Mouse (Mus musculus): ENCODE measurements around the gene Nisch.

Nisch gene

GRCm38 (mm10) chr14:31189348-31189747 is 27.4 kb downstream of the Nisch start:
- no peak for DNase-seq

DNA sequence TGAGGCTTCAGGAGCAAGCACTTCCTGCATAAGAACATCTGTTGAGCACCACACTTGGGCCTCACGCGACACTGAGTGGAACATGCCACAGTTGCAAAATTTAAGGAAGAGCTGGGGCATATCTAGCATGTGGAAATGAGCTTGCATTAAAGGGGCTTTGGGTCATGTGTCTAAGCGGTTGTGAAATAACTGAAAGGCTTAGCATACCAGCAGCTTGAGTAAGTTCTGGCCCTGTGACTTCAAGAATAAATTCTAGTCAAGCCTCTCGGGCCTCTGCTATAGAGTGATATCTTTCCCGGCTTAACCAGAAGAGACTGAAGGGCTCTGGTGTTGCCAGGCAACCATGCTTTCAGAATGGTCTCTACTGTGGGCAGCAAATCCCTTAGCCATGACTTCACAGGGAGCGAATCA is 28.0 kb downstream of the Nisch start:
- peak; percentile 76 for DNase-seq

GRCm38 (mm10) chr14:31186656-31187055 is 30.1 kb downstream of the Nisch start:
- DNase-seq = peak; percentile 84

GRCm38 (mm10) chr14:31184195-31184594 is 32.6 kb downstream of the Nisch start:
- DNase-seq = no peak

DNA sequence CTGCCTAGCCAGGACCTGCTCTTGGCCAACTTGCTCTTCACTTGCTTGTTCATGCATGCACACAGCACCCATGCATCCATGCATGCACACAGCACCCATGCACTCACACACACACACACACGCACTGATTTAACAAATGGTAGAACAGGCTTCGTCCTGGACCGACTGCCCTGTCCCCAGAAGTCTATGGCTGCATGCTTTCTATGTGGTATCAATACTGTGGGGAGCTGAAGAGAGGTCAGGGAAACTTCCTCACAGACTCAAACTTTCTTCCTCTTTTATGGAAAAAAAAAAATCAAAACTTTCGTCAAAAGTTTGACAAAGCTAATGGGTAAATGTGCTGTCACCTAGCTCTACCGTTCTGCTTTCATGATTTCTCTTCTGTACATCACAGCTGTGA is 33.2 kb downstream of the Nisch start:
- no peak for DNase-seq

GRCm38 (mm10) chr14:31182786-31183290 is 33.9 kb downstream of the Nisch start:
- DNase-seq = peak; percentile 62

DNA sequence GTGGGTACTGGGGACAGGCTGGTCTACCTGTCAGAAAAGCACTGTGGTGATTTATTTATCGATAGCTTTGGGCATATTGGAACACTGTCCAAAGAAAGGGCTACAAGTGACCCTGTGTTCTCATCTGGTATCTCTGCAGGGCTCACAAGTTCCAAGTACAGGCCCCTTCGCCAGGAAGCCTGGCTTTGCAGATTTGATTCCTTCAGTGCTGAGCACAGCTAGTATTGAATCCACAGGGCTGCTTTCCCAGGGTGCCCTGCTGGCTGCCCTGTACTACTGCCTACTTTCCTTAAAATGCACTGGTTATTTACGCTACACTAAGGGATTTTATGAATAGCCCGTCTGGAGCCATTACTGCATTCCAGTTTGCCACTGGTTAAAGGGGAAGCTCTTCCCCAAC is 35.2 kb downstream of the Nisch start:
- no peak for DNase-seq

DNA sequence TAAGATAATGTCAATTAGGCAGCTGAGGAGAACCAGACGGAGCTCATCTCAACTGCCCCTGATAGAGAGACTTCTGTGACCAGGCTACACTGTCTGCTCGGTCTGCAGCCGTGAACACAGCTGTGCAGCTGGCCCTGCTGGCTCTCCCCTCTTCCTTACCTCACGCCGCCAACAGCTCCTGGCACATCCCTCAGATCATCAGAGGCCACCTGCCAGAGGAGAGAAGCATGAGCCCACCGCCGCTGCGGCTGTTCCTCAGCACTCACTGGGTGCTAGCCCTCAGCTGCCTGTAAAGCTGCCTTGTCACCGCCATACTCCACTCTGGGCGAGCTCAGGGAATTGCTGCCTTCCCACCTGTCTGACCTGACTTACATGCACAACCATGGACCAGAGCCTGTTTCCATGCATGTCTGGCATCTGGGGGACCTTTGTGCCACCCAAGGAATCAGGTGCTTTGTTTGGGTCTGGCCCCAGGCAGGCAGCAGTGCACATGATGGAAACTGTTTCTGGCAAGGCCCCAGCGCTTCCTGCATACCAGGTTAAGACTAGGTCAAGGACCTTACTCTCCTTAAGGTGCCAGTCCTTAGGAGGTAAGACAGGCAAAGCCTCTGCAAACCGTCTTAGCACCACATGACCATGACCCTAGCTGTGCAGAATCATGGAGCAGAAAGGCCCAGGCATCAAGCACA is 36.9 kb downstream of the Nisch start:
- DNase-seq = peak; percentile 42

DNA sequence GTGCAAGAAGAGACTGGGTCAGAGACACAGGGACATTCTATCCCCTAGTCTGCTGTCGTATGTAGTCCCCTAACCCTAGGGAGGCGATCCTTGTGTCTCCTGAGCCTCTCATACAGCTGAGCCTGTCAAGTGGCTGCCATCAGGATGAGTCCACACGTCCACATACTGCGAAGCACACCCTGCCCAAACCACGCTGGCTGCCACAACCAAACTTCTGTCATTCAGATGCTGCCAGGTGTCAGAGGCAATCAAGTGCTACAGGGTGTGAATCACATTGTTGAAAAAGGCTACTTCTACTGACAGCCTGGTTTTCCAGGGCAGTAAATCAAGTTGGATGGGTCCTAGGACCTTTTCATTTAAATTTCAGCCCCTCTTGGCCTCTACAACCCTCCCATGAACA is 39.0 kb downstream of the Nisch start:
- DNase-seq = no peak

- no peak for DNase-seq
Measured at GRCm38 (mm10) chr14:31177287-31177686, 39.5 kb downstream of the Nisch start.

DNA sequence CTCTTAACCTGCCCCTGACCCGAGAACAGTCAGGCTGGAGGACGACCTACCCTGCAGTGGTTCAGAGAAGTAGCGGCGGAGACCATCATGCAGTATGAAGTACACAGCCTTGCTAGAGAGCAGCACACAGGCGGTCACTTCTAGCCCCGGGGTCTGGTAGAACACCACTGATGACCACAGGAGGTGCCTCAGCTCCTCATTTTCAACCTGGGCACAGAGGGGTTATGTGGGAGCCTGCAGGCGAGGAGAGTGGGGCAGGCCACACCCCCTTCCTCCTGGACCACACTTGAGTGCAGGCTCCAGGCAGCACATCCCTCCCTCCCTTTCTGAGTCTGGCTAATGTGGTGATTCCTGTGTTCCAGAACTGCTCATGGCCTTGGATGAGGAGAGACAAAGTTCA is 43.2 kb downstream of the Nisch start:
- no peak for DNase-seq

DNA sequence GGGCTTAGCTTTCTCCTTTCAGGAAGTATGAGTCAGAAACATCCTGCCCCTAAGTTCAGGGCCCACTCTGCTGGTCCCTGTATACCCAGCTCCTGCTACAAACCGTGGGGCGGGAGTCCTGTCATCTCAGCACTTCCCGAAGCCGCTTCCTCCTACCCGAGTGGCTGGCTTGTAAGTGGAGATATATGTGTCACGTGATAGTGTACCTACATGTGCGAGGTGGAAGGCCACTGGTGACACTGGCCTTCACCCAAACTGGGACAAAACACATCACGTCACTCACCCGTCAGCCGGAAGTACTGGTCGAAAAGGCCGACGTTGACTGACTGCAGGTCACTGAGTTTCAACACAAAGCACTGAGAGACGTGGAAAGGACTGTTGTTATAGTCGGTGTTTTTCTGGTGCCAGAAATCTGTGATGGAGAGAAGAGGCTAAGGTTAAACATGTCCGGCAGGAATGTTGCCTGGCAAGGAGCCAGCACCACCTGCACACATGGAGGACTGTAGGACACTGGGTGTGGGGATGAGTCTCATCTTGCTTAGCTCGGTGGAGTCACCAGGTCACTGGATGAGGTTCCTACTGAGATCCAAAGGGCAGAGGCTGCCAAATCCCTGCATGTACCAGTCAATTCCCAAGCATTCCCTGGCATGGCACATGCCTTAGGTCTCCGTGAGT is 43.8 kb downstream of the Nisch start:
- DNase-seq = no peak

DNA sequence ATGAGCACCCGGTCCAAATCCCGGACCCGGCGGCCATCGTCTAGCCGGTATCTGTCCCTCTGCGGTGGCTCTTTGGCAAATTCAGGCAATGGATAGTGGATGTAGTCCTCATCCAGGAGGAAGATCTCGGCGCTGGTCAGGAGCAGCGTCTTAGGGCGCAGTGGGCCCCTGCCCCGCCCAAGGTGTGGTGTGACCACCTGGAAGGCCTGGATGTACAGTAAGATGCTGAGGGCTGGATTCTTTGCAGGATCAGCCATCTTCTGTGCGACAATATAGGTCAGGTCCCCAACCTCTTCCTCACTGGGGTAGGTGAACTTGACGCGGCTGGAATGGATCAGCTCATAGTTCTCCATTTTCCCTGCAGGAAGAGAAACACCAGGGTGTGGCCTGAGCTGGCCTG is 44.9 kb downstream of the Nisch start:
- DNase-seq = no peak

- DNase-seq = no peak
Measured at GRCm38 (mm10) chr14:31171386-31171785, 45.4 kb downstream of the Nisch start.

DNA sequence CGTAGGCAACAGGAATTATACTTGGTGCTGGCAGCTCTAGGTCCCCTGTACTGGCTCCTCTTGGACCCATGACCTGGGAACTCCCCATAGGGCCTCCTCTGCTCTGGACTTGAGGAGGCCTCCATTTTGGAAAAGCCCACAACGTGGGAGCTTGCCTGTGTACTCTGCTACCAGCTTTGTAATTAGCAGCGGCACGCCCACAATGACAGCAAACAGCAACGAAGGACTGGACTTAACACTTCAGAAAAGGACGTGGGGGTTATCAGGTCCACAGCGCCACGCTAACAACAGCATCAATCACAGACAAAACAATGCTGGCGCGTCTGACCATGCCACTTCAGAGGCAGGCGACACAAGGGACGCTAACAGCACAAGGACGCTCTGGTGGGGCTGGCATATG is 45.8 kb downstream of the Nisch start:
- no peak for DNase-seq

DNA sequence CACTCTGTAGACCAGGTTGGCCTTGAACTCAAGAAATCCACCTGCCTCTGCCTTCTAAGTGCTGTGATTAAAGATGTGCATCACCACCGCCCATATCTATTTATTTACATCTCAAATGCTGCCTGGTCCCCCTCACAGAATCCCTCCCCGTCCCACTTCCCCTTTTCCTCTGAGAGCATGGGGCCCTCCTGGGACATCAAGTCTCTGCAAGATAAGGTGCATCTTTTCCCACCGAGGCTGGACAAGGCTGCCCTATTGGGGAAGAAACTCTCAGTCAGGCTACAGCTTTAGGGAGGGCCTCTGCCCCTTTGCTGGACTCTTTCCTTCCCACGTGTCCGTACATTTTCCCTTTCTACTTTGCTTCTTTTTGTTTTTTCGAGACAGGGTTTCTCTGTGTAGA is 47.2 kb downstream of the Nisch start:
- DNase-seq = no peak

- DNase-seq = peak; percentile 69
Measured at GRCm38 (mm10) chr14:31168425-31168824, 48.3 kb downstream of the Nisch start, which contains the start of gene Stab1. Gene Stab1 (minus strand): TSS chr14:31168641.

GRCm38 (mm10) chr14:31166827-31167226 is 49.9 kb downstream of the Nisch start:
- DNase-seq = no peak

- peak; percentile 56 for DNase-seq
Measured at GRCm38 (mm10) chr14:31165991-31166630, 50.6 kb downstream of the Nisch start.

DNA sequence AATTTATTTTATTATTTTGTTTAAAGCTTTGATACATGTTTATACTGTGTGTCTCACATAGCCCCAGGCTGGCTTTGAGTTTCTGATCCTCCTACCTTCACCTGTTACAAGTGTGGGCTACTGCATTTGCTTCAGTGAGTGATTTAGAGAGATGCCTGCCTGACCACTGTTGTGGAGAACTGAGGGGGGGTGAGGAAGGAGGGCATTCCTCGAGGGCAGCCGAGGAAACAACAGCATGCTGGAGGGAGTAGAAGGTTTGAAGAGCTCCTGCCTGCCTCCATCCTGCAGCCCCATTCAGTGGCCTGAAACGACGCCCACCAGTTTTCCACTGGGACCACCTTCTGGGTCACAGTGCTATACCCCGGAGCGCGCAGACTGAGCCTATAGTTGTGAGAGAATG is 51.3 kb downstream of the Nisch start:
- DNase-seq = no peak

GRCm38 (mm10) chr14:31165010-31165409 is 51.7 kb downstream of the Nisch start:
- DNase-seq = no peak

DNA sequence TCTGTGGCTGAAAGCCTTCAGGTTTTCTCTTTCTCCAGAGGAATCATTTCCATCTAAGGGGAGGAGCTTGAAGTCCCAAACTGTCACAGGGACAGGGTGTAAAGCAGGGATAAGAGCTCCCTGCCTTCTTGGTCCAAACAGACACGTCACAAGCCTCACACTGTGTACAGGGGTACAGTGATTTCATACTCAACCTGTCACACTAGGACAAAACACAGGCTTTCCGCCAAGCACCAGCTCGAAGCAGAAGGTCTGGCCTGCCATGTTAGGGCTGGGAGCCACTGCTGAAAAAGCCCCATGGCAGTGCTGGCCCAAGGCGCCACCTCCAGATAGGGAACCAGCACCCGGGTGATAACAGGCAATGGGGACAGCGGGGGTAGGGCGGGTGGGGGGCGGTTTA is 52.7 kb downstream of the Nisch start:
- no peak for DNase-seq

- DNase-seq = no peak
Measured at GRCm38 (mm10) chr14:31161638-31162037, 55.1 kb downstream of the Nisch start.

DNA sequence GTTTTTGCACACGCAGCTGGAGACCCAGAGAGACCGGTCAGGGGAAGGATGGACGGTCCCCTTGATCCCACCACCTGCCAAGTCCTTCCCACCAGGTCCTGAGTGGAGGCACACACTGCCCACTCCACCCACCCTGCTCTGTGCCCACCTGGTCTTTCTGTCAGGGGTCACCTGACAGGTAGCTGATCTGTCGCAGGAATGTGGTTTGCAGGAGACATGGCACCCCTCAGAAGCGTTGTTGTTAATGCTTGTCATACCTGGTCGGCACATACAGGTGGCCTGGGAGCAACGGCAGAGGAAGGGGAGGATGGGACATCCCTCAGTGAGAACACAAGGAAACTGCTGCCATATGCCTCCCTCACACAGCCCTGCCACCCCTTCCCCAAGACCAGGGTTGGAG is 55.6 kb downstream of the Nisch start:
- no peak for DNase-seq
